Mouse (Mus musculus) hindbrain, embryonic 14.5 days (tissue): ENCODE data around the gene Cfap20. TPM values are rescaled to one million over a fixed set of nuclear protein-coding genes. Genes with fewer than 3 reads are reported as not detected.

Source experiments
- ATAC-seq: fragments of 200-750 bp; cut with Nextera tagmentation; 2 replicates; pipeline ENCODE4 v1.8.0; 2017; ENCODE audit warnings: moderate number of reproducible peaks, mild to moderate bottlenecking, moderate TSS enrichment, moderate library complexity; ENCODE audit not compliant: low FRiP score
- DNase-seq: peaks from one replicate; pipeline ENCODE4 v3.0.0-alpha.2; 2015; ENCODE audit warnings: low spot score
- H3K27ac ChIP-seq: fragments of 300-500 bp; sonication (generic); 2 replicates; pipeline ENCODE4 v1.5.1; 2014; ENCODE audit warnings: mild to moderate bottlenecking, moderate library complexity
- H3K27me3 ChIP-seq: fragments of 300-500 bp; sonication (generic); 2 replicates; pipeline ENCODE4 v1.6.1; 2014; ENCODE audit warnings: mild to moderate bottlenecking, low read length, mixed read lengths; ENCODE audit not compliant: control insufficient read depth, insufficient read depth
- H3K36me3 ChIP-seq: fragments of 300-500 bp; sonication (generic); replicated peaks from 2 replicates; pipeline ENCODE4 v1.6.1; 2014; ENCODE audit not compliant: control insufficient read depth, insufficient read depth
- H3K4me1 ChIP-seq: fragments of 300-500 bp; sonication (generic); replicated peaks from 2 replicates; pipeline ENCODE4 v1.6.1; 2014; ENCODE audit warnings: antibody characterized with exemption, low read length, mixed read lengths; ENCODE audit not compliant: control insufficient read depth, insufficient read depth
- H3K4me2 ChIP-seq: fragments of 300-500 bp; sonication (generic); replicated peaks from 2 replicates; pipeline ENCODE4 v1.6.1; 2014; ENCODE audit warnings: mild to moderate bottlenecking, moderate library complexity
- H3K4me3 ChIP-seq: fragments of 300-500 bp; sonication (generic); replicated peaks from 2 replicates; pipeline ENCODE4 v1.5.1; 2014; ENCODE audit warnings: mild to moderate bottlenecking, low read length
- H3K9ac ChIP-seq: fragments of 300-500 bp; sonication (generic); 2 replicates; pipeline ENCODE4 v1.6.1; 2014
- H3K9me3 ChIP-seq: fragments of 300-500 bp; sonication (generic); 2 replicates; pipeline ENCODE4 v1.6.1; 2016; ENCODE audit warnings: low read length; ENCODE audit not compliant: control insufficient read depth
- WGBS: fragments of 180-500 bp; shearing (Covaris S2); extraction: QIAGEN DNeasy Blood & Tissue Kit; methylation state at CpG from one replicate; pipeline ENCODE4 v1.1.7; 2014; 5-methylcytosine and 5-hydroxymethylcytosine counted together
- polyA plus RNA-seq: library from polyadenylated mRNA; unstranded; fragments of >200 nt; fragmentation: Nextera tagmentation; extraction: Ambion mirVana; gene quantifications from 2 replicates; pipeline ENCODE4 v1.2.1, GENCODE M21; 2014

The Cfap20 gene
- polyA plus RNA-seq, 1 experiment from 2014 or later = 139 TPM

DNA sequence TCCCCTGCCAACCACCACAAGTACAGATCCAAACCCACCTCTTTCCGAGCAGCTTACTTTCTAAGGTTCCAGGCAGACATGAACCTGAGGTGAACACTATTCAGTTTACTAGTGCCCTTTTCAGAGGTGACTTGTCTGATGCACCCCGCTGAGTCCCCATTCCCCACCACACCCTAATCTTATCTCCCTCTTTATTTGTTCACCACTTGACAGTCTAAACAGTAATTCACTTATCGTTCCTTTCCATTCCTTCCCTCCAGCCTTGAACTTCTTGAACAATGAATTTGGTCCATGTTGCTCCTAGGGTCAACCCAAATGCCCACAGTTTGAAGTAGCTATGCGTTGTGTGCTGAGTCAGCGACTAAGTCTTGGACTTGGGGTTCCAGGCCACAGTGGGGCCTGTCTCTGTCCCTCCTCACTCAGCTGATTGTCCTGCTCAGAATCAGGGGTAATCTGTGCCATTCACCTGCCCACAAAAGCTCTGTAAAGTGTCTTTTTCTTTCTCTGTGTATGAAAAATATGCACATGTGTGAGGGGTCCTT, 5.6 kb upstream of the Cfap20 start:
- no peak overlapping the region for H3K27ac ChIP-seq
- 91% methylated on average over 5 of the region's 5 CpGs for WGBS
- ATAC-seq (no peak), DNase-seq (no peak)
- no peak overlapping the region for H3K9ac ChIP-seq
- H3K27me3 ChIP-seq = no peaks in the 10 kb centered on the region
- no peaks in the 10 kb centered on the region for H3K9me3 ChIP-seq
- no peak overlapping the region for H3K4me3 ChIP-seq
- H3K36me3 ChIP-seq = no peaks in the 10 kb centered on the region
- no peak overlapping the region for H3K4me2 ChIP-seq
- H3K4me1 ChIP-seq = no peaks in the 10 kb centered on the region

DNA sequence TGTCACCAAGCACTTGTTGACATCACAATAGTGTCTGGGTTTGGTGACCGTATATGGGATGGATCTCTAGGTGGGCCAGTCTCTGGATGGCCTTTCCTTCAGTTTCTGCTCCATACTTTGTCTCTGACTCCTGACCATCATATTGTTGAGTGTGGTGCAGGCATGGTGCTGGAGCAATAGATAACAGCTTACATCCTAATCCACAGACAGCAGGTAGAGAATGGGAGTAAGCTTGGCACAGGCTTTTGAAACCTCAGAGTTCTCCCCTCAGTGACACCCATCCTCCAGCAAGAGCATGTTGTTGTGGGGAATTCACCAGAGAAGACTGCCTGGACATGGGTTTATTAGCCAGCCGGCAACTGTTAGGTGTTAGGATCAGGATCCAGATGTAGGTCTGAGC, 4.8 kb upstream of the Cfap20 start:
- WGBS = 92% methylated on average over 2 of the region's 2 CpGs
- Histone ChIP-seq H3K9ac (no peak overlapping the region), H3K9me3 (no peaks in the 10 kb centered on the region), H3K4me1 (no peaks in the 10 kb centered on the region), H3K27me3 (no peaks in the 10 kb centered on the region), H3K4me2 (no peak overlapping the region), H3K27ac (no peak overlapping the region), H3K4me3 (no peak overlapping the region), H3K36me3 (no peaks in the 10 kb centered on the region)
- no peak for ATAC-seq
- no peak for DNase-seq

DNA sequence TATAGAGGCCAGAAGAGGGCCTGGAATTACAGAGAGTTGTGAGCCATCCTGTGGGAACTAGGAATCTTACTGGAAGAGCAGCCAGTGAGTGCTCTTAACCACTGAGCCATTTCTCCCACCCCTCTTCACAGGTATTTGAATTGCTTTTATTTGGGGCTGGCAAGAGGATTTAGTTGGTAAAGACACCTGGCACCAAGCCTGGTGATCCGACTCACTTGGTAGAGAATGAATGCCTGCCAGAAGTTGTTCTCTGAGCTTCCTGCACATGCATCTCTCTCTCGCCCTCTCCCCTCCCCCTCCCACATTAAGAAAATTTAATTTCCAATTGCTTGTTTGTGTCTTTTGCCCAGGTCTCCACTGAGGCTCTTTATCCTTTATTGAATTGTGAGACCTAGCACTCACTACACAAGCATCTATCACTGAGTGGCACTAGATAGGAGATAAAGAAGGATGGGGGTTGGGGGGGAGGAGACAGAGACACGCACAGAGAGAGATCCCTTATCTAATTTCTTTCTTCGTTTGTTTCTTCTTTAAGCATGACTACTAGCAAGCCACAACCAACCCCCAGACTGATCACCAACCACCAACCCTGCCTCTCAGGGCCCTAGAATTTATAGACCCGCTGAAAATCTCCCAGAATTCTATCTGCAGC, 2.8 kb upstream of the Cfap20 start:
- H3K36me3 ChIP-seq = no peaks in the 10 kb centered on the region
- H3K4me3 ChIP-seq = no peak overlapping the region
- ATAC-seq (no peak), DNase-seq (no peak)
- peaks cover 16% of the 10 kb centered on the region for H3K4me1 ChIP-seq
- H3K27ac ChIP-seq = no peak overlapping the region
- no peaks in the 10 kb centered on the region for H3K27me3 ChIP-seq
- no peak overlapping the region for H3K9ac ChIP-seq
- H3K4me2 ChIP-seq = no peak overlapping the region
- 62% methylated on average over 5 of the region's 5 CpGs for WGBS
- H3K9me3 ChIP-seq = no peaks in the 10 kb centered on the region

DNA sequence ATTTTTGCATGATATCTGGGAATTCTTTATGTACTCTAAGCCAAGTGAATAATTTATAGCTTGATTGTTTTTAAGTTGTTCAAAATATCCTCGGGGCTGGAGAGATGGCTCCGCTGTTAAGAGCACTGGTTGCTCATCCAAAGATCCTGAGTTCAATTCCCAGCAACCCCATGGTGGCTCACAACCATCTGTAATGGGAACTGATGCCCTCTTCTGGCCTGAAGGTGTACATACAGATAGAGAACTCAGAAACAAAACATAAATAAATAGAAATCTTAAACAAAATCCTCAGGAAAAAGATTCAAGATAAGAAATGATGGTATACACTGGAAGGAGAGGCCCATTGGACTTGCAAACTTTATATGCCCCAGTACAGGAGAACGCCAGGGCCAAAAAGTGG, 1.3 kb upstream of the Cfap20 start:
- no peak overlapping the region for H3K4me2 ChIP-seq
- H3K36me3 ChIP-seq = no peaks in the 10 kb centered on the region
- no peak overlapping the region for H3K27ac ChIP-seq
- H3K9ac ChIP-seq = no peak overlapping the region
- WGBS = 92% methylated on average over 3 of the region's 3 CpGs
- ATAC-seq = no peak
- peaks cover 26% of the 10 kb centered on the region for H3K4me1 ChIP-seq
- H3K27me3 ChIP-seq = no peaks in the 10 kb centered on the region
- H3K9me3 ChIP-seq = no peaks in the 10 kb centered on the region
- no peak overlapping the region for H3K4me3 ChIP-seq
- no peak for DNase-seq

DNA sequence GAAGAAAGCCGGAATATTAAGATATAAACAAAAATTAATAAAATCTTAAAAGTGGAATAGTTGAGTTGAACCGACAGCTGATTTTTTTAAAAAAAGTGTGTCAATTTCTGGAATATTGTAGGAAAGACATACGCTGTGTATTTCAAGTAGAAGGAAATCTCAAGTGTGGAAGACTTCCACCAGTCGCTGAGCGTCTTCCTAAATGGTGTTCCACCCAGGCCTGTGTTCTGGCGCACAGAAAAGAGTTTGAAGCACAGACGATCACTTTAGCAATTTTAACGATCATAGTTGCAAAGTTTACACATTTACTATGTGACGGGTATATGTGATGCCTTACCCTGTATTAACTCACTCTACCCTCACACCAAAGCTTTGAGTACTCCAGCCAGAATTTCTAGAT, 802 bp upstream of the Cfap20 start:
- H3K9me3 ChIP-seq = no peaks in the 10 kb centered on the region
- no peaks in the 10 kb centered on the region for H3K27me3 ChIP-seq
- peak overlapping the region; percentile 51 for H3K4me2 ChIP-seq
- H3K4me1 ChIP-seq = peaks cover 30% of the 10 kb centered on the region
- peak overlapping the region; percentile 83 for H3K4me3 ChIP-seq
- no peaks in the 10 kb centered on the region for H3K36me3 ChIP-seq
- ATAC-seq (no peak), DNase-seq (no peak)
- H3K9ac ChIP-seq = peak overlapping the region; percentile 6; the same call in 1 of the 2 replicates
- 91% methylated on average over 9 of the region's 9 CpGs for WGBS
- H3K27ac ChIP-seq = peak overlapping the region; percentile 76; the same call in 1 of the 2 replicates

DNA sequence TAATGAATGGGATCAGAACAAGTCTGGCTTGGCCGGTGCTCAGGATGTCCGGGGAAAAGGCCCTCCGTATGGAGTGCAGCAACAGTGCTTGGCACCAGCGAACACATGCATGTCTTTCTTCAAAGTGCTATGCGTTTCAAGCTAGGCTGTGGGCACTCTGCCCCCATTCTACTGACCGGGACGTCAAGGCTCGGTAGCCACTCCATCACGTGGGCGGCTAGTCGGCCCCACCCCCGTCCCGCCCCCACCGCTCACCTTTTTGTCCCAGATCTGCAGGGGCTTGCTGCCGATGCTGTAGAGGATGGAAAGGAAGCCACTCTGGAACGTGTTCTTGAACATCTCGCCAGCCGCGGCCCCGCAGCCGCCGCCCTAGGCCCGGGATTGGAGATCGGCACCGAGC, 436 bp downstream of the Cfap20 start:
- no peak; the same call in 1 of the 2 replicates for ATAC-seq
- Histone ChIP-seq H3K36me3 (no peaks in the 10 kb centered on the region), H3K27me3 (no peaks in the 10 kb centered on the region), H3K4me3 (peak overlapping the region; percentile 83), H3K27ac (peak overlapping the region; percentile 89), H3K4me2 (peak overlapping the region; percentile 96), H3K9ac (peak overlapping the region; percentile 84), H3K9me3 (no peaks in the 10 kb centered on the region), H3K4me1 (peaks cover 43% of the 10 kb centered on the region)
- WGBS = under 1% methylated on average over 25 of the region's 25 CpGs
- DNase-seq = no peak

DNA sequence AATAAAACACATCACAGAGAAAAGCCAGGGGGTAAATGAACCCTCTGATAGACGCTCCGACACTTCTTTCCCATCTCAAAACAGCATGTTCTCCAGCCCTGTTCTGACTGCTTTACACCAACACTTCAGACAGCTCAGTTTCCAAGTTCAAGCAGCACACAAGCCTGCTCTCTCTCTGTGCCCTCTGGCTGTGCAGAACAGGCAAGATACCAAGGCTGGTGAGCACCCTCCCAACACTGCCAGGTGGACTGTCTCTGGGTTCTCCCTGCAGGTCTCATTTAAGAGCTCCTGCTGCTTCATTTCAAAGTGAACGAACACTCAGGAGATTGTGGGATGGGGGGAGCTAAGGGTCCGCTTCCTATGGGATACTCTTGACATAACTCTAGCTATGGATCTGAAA, 1.5 kb downstream of the Cfap20 start:
- no peak for ATAC-seq
- peaks cover 54% of the 10 kb centered on the region for H3K4me1 ChIP-seq

DNA sequence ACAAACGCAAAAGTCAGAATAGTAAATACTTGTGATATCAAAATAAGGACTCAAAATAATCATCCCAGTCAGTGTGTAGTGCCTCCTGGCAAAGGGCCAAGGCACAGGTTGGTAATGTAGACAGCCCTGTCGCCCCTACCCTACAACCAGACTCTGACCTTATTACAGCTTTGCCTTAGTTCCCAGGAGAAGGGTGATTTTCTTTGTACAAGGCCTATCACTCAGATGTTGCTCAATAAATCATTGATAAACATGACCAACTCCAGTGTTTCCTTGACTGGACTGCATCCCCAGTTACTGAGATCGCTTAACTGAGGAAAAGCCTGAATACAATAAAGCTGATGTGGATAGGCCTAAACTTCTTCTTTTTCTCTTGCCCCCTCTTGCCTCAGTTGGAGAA, 2.2 kb downstream of the Cfap20 start:
- WGBS = 81% methylated on average over 3 of the region's 3 CpGs
- H3K4me1 ChIP-seq = peaks cover 60% of the 10 kb centered on the region
- no peak overlapping the region for H3K4me3 ChIP-seq
- no peaks in the 10 kb centered on the region for H3K36me3 ChIP-seq
- no peaks in the 10 kb centered on the region for H3K9me3 ChIP-seq
- peak overlapping the region; percentile 96 for H3K4me2 ChIP-seq
- ATAC-seq (no peak), DNase-seq (no peak)
- no peaks in the 10 kb centered on the region for H3K27me3 ChIP-seq
- no peak overlapping the region for H3K27ac ChIP-seq
- peak overlapping the region; percentile 84 for H3K9ac ChIP-seq

More for the DNA sequence above, 1.5 kb downstream of the Cfap20 start:
- no peak overlapping the region for H3K27ac ChIP-seq
- no peaks in the 10 kb centered on the region for H3K36me3 ChIP-seq
- H3K4me2 ChIP-seq = peak overlapping the region; percentile 96
- 66% methylated on average over 4 of the region's 4 CpGs for WGBS
- DNase-seq = no peak
- peak overlapping the region; percentile 83 for H3K4me3 ChIP-seq
- no peaks in the 10 kb centered on the region for H3K9me3 ChIP-seq
- peak overlapping the region; percentile 84 for H3K9ac ChIP-seq
- no peaks in the 10 kb centered on the region for H3K27me3 ChIP-seq

DNA sequence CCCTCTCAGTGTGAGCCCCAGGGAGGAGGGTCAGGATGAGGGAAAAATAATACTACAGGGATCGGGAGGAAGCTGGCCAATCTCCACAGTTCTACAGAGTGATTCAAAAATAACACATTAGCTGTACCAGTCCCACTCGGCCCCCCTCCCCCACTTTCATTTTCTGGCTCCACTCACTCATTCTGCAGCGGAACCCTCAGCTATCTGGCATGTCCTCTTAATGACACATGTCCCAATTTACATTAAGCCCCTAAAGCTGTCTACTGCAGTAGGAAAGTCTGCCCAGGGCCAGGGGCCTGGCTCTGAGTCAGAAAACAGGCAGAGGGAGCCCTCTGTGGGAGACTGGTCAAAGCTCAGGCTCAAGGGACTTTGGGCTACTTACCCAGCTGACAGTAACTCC, 4.7 kb downstream of the Cfap20 start:
- WGBS = 2% methylated on average over 3 of the region's 3 CpGs
- peaks cover 75% of the 10 kb centered on the region for H3K4me1 ChIP-seq
- no peaks in the 10 kb centered on the region for H3K9me3 ChIP-seq
- 0 out of 2 replicates have a peak overlapping the region, but pooled peaks have one; percentile 8 for H3K9ac ChIP-seq
- no peak overlapping the region for H3K4me3 ChIP-seq
- peak; percentile 24; the same call in 1 of the 2 replicates for ATAC-seq
- peak overlapping the region; percentile 32 for H3K4me2 ChIP-seq
- H3K36me3 ChIP-seq = no peaks in the 10 kb centered on the region
- H3K27me3 ChIP-seq = no peaks in the 10 kb centered on the region
- peak; percentile 55 for DNase-seq
- peak overlapping the region; percentile 44 for H3K27ac ChIP-seq
